Mouse (Mus musculus) heart, postnatal 14 days (tissue): Measurements from ENCODE around the gene Crebl2. TPM values are rescaled to one million over a fixed set of nuclear protein-coding genes. Genes with fewer than 3 reads are reported as not detected.

Source experiments
- DNase-seq, 2 experiments: peaks; one replicate each; pipeline ENCODE4 v3.0.0; 2021 to 2022
- intact Hi-C: fragments of 180-260 bp; cut with DNase I; formaldehyde crosslinking; loops from one replicate; pipeline ENCODE4 v1.15.1; 2025
- total RNA-seq, 2 experiments: library from RNA; stranded (reverse); gene quantifications; 2 replicates each; pipeline ENCODE4 v1.2.3; 2021

Gene Crebl2
- total RNA-seq, 2 experiments from 2014 or later: 6.5 to 8.6 TPM

- intact Hi-C loops: loop anchor here (1.0 to 5.0 kb wide), 2 partner anchors 20 to 35 kb away; no protein-coding TSS in a partner anchor
Measured at GRCm38 (mm10) chr6:134897443-134898094, 67.6 kb downstream of the Crebl2 start.

GRCm38 (mm10) chr6:134898095-134898965 is 68.4 kb downstream of the Crebl2 start, which contains the start of gene Gpr19:
Gene Gpr19, minus strand, starts transcription at chr6:134898578.
- peak; percentile 93 for DNase-seq
- intact Hi-C loops: loop anchor here (1.0 to 5.0 kb wide), 2 partner anchors 19 to 34 kb away; no protein-coding TSS in a partner anchor

More at GRCm38 (mm10) chr6:134897443-134898094, 67.6 kb downstream of the Crebl2 start:
- peak; percentile 98 for DNase-seq

GRCm38 (mm10) chr6:134903368-134903767 is 73.4 kb downstream of the Crebl2 start:
- intact Hi-C loops: no loop called here
- no peak for DNase-seq

- intact Hi-C loops: no loop called here
Measured at GRCm38 (mm10) chr6:134903891-134904884, 74.2 kb downstream of the Crebl2 start.

GRCm38 (mm10) chr6:134905811-134906210 is 75.9 kb downstream of the Crebl2 start:
- no peak for DNase-seq

More at GRCm38 (mm10) chr6:134903891-134904884, 74.2 kb downstream of the Crebl2 start:
- no peak for DNase-seq

More at GRCm38 (mm10) chr6:134905811-134906210, 75.9 kb downstream of the Crebl2 start:
- intact Hi-C loops: no loop called here

Other genes with a start within 250 kb of the Crebl2 start
- gene Mansc1, start 197.7 kb upstream of the Crebl2 start, total RNA-seq: 1 to 10 TPM; 5.5 to 7.4 TPM
- gene Borcs5, start 190.6 kb upstream of the Crebl2 start, total RNA-seq: 1 to 10 TPM; 9.1 to 9.9 TPM
- gene Dusp16, start 37.5 kb upstream of the Crebl2 start, total RNA-seq: 10 to 100 TPM; 22.6 to 22.7 TPM
- 1 to 10 TPM; 4.4 to 4.7 TPM for gene Gpr19, start 68.4 kb downstream of the Crebl2 start, total RNA-seq
- gene Cdkn1b, start 90.2 kb downstream of the Crebl2 start, total RNA-seq: 10 to 100 TPM; 47.5 to 49.0 TPM
- gene Apold1, start 151.6 kb downstream of the Crebl2 start, total RNA-seq: 10 to 100 TPM; 15.4 to 18.5 TPM
- gene Ddx47, start 181.5 kb downstream of the Crebl2 start, total RNA-seq: 10 to 100 TPM; 39.3 to 43.3 TPM
- 1 to 10 TPM; 2.8 to 2.9 TPM for gene Gprc5a, start 235.5 kb downstream of the Crebl2 start, total RNA-seq